Mouse (Mus musculus) embryonic facial prominence, embryonic 11.5 days (tissue): ENCODE data around the gene Tmem234. TPM values are rescaled to one million over a fixed set of nuclear protein-coding genes. Genes with fewer than 3 reads are reported as not detected.

Experiments
- ATAC-seq: fragments of 200-750 bp; cut with Nextera tagmentation; replicated peaks from 2 replicates; pipeline ENCODE4 v1.8.0; 2017; ENCODE audit warnings: low read depth; ENCODE audit not compliant: insufficient number of reproducible peaks, low FRiP score, low TSS enrichment
- DNase-seq: peaks from one replicate; pipeline ENCODE4 v3.0.0-alpha.2; 2015; ENCODE audit warnings: low spot score
- H3K27ac ChIP-seq: fragments of 300-500 bp; sonication (generic); replicated peaks from 2 replicates; pipeline ENCODE4 v1.5.1; 2014; ENCODE audit warnings: mild to moderate bottlenecking, low read depth, low read length, control low read depth
- H3K27me3 ChIP-seq: fragments of 300-500 bp; sonication (generic); 2 replicates; pipeline ENCODE4 v1.6.1; 2014; ENCODE audit warnings: mild to moderate bottlenecking, low read length, moderate library complexity, mixed read lengths; ENCODE audit not compliant: control insufficient read depth, insufficient read depth
- H3K36me3 ChIP-seq: fragments of 300-500 bp; sonication (generic); replicated peaks from 2 replicates; pipeline ENCODE4 v1.6.1; 2014; ENCODE audit warnings: low read depth, mild to moderate bottlenecking, low read length, moderate library complexity, mixed read lengths; ENCODE audit not compliant: control insufficient read depth, insufficient read depth
- H3K4me1 ChIP-seq: fragments of 300-500 bp; sonication (generic); 2 replicates; pipeline ENCODE4 v1.6.1; 2014; ENCODE audit warnings: low read length, mixed read lengths; ENCODE audit not compliant: control insufficient read depth, insufficient read depth
- H3K4me2 ChIP-seq: fragments of 300-500 bp; sonication (generic); 2 replicates; pipeline ENCODE4 v1.6.1; 2014; ENCODE audit warnings: low read depth, mild to moderate bottlenecking, control low read depth, low read length, moderate library complexity
- H3K4me3 ChIP-seq: fragments of 300-500 bp; sonication (generic); 2 replicates; pipeline ENCODE4 v1.5.1; 2014; ENCODE audit warnings: low read depth, low read length, control low read depth
- H3K9ac ChIP-seq: fragments of 300-500 bp; sonication (generic); replicated peaks from 2 replicates; pipeline ENCODE4 v1.6.1; 2014; ENCODE audit warnings: mild to moderate bottlenecking, control low read depth, low read length
- H3K9me3 ChIP-seq: fragments of 300-500 bp; sonication (generic); replicated peaks from 2 replicates; pipeline ENCODE4 v1.6.1; 2016; ENCODE audit warnings: mild to moderate bottlenecking, low read length, inconsistent platforms, mixed read lengths; ENCODE audit not compliant: control insufficient read depth
- WGBS: fragments of 180-500 bp; shearing (Covaris S2); extraction: QIAGEN DNeasy Blood & Tissue Kit; methylation state at CpG from one replicate; pipeline ENCODE4 v1.1.7; 2014; 5-methylcytosine and 5-hydroxymethylcytosine counted together
- polyA plus RNA-seq: library from polyadenylated mRNA; unstranded; fragments of >200 nt; fragmentation: Nextera tagmentation; extraction: Ambion mirVana; gene quantifications from 2 replicates; pipeline ENCODE4 v1.2.1, GENCODE M21; 2014

The Tmem234 gene
- polyA plus RNA-seq, 1 experiment from 2014 or later, result 163 TPM

- no peaks in the 10 kb centered on the region for H3K27me3 ChIP-seq
- no peaks in the 10 kb centered on the region for H3K4me1 ChIP-seq
- DNase-seq (no peak), ATAC-seq (no peak)
- H3K4me3 ChIP-seq, result no peak overlapping the region
- WGBS, result 85% methylated on average over 6 of the region's 6 CpGs
- no peak overlapping the region for H3K9ac ChIP-seq
- no peak overlapping the region for H3K27ac ChIP-seq
- no peaks in the 10 kb centered on the region for H3K9me3 ChIP-seq
- no peak overlapping the region for H3K4me2 ChIP-seq
- peaks cover 3% of the 10 kb centered on the region for H3K36me3 ChIP-seq
Observed at GRCm38 (mm10) chr4:129645204-129645603, 44.7 kb downstream of the Tmem234 start.

- H3K4me2 ChIP-seq, result no peak overlapping the region
- H3K4me3 ChIP-seq, result no peak overlapping the region
- H3K36me3 ChIP-seq, result peaks cover 5% of the 10 kb centered on the region
- DNase-seq (no peak), ATAC-seq (no peak)
- no peaks in the 10 kb centered on the region for H3K27me3 ChIP-seq
- no peaks in the 10 kb centered on the region for H3K4me1 ChIP-seq
- WGBS, result 77% methylated on average over 1 of the region's 1 CpGs
- no peaks in the 10 kb centered on the region for H3K9me3 ChIP-seq
- no peak overlapping the region for H3K27ac ChIP-seq
- no peak overlapping the region for H3K9ac ChIP-seq
Observed at GRCm38 (mm10) chr4:129648656-129649055, 48.2 kb downstream of the Tmem234 start.

DNA sequence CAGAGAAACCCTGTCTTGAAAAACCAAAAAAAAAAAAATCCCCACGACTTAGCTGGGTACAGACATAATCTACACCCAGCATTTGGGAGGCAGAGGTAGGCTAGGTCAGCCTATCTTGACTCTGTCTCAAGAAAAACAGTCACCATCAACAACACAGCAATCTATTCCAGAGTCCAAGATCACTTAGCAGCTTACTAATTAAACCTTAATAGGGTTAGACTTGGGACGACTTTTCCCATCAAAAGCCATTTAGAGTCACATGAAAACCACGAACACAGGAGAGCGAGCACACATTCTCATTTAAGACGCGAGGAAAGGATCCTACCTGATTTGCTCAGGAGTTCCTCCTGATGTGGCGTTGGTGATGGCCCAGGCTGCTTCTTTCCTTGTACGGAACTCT is 49.9 kb downstream of the Tmem234 start:
- H3K4me2 ChIP-seq, result no peak overlapping the region
- ATAC-seq, result no peak
- no peaks in the 10 kb centered on the region for H3K4me1 ChIP-seq
- H3K9me3 ChIP-seq, result no peaks in the 10 kb centered on the region
- H3K36me3 ChIP-seq, result peaks cover 12% of the 10 kb centered on the region
- H3K27me3 ChIP-seq, result no peaks in the 10 kb centered on the region
- H3K27ac ChIP-seq, result no peak overlapping the region
- H3K4me3 ChIP-seq, result no peak overlapping the region
- no peak overlapping the region for H3K9ac ChIP-seq
- WGBS, result 95% methylated on average over 8 of the region's 8 CpGs
- no peak for DNase-seq

DNA sequence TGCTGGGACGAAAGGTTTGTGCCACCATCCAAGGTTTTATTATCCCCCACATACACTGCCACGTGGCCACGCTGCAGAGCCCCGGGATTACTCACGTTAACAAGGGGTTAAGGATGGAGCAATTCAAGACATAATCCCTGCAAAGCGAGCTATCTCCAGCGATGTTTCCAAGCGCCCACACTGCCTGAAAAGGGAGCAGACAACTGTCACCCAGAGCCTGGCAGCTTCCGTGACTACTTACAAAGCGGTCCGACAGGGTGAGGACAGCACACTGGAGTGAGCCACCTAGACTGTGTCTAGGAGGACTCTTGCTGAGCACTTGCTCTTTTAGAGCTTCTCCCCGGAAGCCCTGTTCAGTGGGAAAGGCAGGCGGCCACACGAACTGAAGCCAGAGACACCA is 54.3 kb downstream of the Tmem234 start:
- H3K9me3 ChIP-seq, result no peaks in the 10 kb centered on the region
- no peak for ATAC-seq
- H3K27me3 ChIP-seq, result no peaks in the 10 kb centered on the region
- H3K4me2 ChIP-seq, result no peak overlapping the region
- WGBS, result 93% methylated on average over 14 of the region's 14 CpGs
- H3K4me3 ChIP-seq, result no peak overlapping the region
- H3K4me1 ChIP-seq, result no peaks in the 10 kb centered on the region
- DNase-seq, result no peak
- peaks cover 9% of the 10 kb centered on the region for H3K36me3 ChIP-seq
- H3K9ac ChIP-seq, result no peak overlapping the region
- no peak overlapping the region for H3K27ac ChIP-seq

GRCm38 (mm10) chr4:129661584-129661983 is 61.1 kb downstream of the Tmem234 start:
- 98% methylated on average over 3 of the region's 3 CpGs for WGBS
- Histone ChIP-seq H3K27me3 (no peaks in the 10 kb centered on the region), H3K9ac (no peak overlapping the region), H3K9me3 (no peaks in the 10 kb centered on the region), H3K27ac (no peak overlapping the region), H3K4me3 (no peak overlapping the region), H3K4me2 (no peak overlapping the region), H3K36me3 (no peaks in the 10 kb centered on the region; the same call in none of the 2 replicates), H3K4me1 (no peaks in the 10 kb centered on the region)
- ATAC-seq, result no peak
- no peak for DNase-seq

DNA sequence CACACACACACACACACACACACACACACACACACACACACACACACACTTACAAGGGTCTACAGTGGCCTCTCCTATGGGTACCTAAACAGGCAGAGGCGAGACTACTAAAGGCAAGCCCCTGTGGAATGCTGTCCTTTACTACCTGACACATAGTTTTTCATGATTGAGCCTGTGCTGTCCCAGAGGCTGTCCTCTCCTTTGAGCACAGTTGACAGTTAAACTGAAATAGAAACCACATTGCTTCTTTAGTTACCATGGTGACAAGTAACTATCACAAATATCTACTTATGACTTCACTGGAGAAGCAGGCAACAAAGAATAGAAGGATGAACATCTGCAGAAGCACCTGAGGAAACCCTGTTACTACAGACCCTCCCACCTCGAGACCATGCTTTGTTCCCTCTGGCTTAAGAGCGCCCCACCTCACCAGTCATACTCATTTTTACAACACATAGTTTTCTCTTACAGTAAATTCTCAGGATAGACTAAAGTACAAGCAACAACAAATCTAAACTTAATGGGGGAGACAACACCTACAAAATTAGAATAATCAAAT is 61.9 kb downstream of the Tmem234 start:
- 81% methylated on average over 3 of the region's 3 CpGs for WGBS
- H3K36me3 ChIP-seq, result no peaks in the 10 kb centered on the region; the same call in 1 of the 2 replicates
- H3K27me3 ChIP-seq, result no peaks in the 10 kb centered on the region
- H3K4me2 ChIP-seq, result no peak overlapping the region
- H3K4me3 ChIP-seq, result no peak overlapping the region
- no peaks in the 10 kb centered on the region for H3K9me3 ChIP-seq
- no peak overlapping the region for H3K27ac ChIP-seq
- ATAC-seq (no peak), DNase-seq (no peak)
- H3K9ac ChIP-seq, result no peak overlapping the region
- no peaks in the 10 kb centered on the region for H3K4me1 ChIP-seq

- no peaks in the 10 kb centered on the region for H3K9me3 ChIP-seq
- no peak for ATAC-seq
- H3K9ac ChIP-seq, result peak overlapping the region; percentile 94
Observed at GRCm38 (mm10) chr4:129671491-129672082, 71.1 kb downstream of the Tmem234 start.

DNA sequence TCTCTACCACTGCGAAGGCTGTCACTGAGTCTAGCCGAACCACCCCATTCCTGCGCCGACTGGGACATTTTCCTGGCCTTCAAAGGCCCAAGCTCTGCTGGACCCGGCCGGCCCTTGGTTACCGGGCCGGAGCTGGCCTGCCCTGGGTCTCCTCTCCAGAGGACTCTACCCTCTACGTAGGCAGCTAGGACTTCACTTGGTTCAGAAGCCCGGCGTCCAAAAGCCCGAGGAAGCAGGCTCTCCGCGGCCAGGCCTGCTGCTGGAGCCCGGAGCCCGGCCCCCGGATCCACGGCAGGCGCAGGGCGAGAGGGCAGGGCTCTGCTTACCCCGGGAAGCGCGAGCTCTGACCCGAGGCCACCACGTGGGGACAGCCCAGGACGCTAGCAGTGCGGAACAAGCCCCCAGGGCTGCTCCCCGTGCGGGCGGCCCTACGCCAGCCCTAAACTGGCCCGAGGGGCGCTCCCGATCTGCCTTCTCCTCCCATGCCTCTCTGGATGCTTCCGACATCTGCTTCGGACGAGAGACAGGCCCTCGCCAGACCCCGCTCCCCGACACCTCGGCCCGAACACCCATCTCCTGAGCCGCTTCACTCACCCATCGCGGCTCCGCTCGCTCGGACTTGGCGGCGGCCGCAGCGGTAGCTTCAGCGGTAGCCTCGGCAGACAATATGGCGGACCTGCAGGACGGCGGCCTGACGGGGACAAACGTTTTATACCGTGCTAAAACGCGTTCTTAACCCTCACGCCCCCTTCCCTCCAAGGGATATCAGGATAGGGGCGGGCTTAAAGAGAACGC is 71.8 kb downstream of the Tmem234 start, which contains the start of gene Kpna6:
Kpna6 (minus strand) TSS at position 685 of the 795 bp plus-strand sequence.
- DNase-seq, result peak; percentile 94

More at GRCm38 (mm10) chr4:129671491-129672082, 71.1 kb downstream of the Tmem234 start:
- H3K27me3 ChIP-seq, result no peaks in the 10 kb centered on the region
- H3K4me1 ChIP-seq, result no peaks in the 10 kb centered on the region
- peak overlapping the region; percentile 83 for H3K4me2 ChIP-seq
- H3K36me3 ChIP-seq, result no peaks in the 10 kb centered on the region; the same call in 1 of the 2 replicates
- 8% methylated on average over 12 of the region's 12 CpGs for WGBS
- H3K4me3 ChIP-seq, result peak overlapping the region; percentile 92
- peak; percentile 84 for DNase-seq
- peak overlapping the region; percentile 84 for H3K27ac ChIP-seq

More for the DNA sequence above, 71.8 kb downstream of the Tmem234 start, which contains the start of gene Kpna6:
- Histone ChIP-seq H3K4me1 (no peaks in the 10 kb centered on the region), H3K4me3 (peak within 1 kb of the TSS; percentile 92), H3K27me3 (no peaks in the 10 kb centered on the region), H3K9ac (peak within 1 kb of the TSS; percentile 94), H3K36me3 (no peaks in the 10 kb centered on the region; the same call in 1 of the 2 replicates), H3K9me3 (no peaks in the 10 kb centered on the region), H3K4me2 (peak within 1 kb of the TSS; percentile 83), H3K27ac (peak within 1 kb of the TSS; percentile 84)
- under 1% methylated on average over 65 of the region's 65 CpGs for WGBS
- ATAC-seq, result peak; percentile 87
